Mouse (Mus musculus): ENCODE measurements around the gene Tor1aip2. TPM values are rescaled to one million over a fixed set of nuclear protein-coding genes. Genes with fewer than 3 reads are reported as not detected.
A peak's percentile ranks its signal among the peaks of the same experiment; 100 is the strongest.

The Tor1aip2 gene
- 119 and 121 TPM in 2 replicates for polyA plus RNA-seq (2014; fragmentation: Nextera tagmentation; extraction: Ambion mirVana)

DNA sequence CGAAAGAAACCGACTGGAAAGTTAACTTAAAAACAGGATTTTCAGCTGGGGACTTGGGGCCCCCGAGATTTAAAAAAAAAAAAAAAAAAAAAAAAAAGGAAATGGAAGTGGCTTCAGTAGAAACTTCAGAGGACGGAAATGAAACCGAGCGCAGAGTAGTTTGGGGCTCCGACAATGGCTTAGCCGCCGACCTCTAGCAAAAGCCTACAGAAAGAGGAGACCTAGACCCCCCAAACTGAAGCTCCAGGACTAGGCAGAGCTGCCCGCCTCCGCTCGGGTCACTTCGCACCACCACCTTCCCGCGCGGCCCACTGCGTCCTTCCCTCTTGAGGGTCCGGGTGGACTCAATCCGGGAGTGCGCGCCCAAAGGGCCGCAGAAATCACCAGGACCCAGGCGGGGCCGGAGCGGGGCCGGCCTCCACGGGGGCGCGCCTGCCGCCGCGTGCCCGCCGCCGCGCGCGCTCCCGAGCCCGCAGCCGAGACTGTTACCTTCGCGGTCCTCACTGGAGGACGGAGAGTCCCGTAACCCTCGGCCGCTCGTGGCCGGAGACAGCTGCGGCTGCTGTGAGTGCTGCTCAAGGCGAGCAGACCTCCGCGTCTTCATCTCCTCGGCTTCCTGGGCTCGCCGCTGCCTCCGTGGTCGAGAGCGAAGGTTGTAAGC, at the start of gene Tor1aip2:
TSS of gene Tor1aip2 (plus strand) at position 135 of the 661 bp plus-strand sequence.
- TF ChIP-seq CTCF (IDR thresholded peaks at IDR 0.05; ENCODE audit: low read depth), result no peak
- under 1% methylated on average over 59 of the region's 59 CpGs for WGBS

GRCm38 (mm10) chr1:155987625-155988024, 47.6 kb upstream of the Tor1aip2 start:
- Histone ChIP-seq H3K4me3 (ENCODE audit: low read depth, low read length) (no peak overlapping the region), H3K27ac (ENCODE audit: low read depth) (no peak overlapping the region), H3K36me3 (ENCODE audit: insufficient read depth) (no peaks in the 10 kb centered on the region), H3K9ac (no peak overlapping the region), H3K4me2 (no peak overlapping the region), H3K9me3 (ENCODE audit: low read depth, low read length) (no peaks in the 10 kb centered on the region), H3K4me1 (ENCODE audit: insufficient read depth) (no peaks in the 10 kb centered on the region), H3K27me3 (ENCODE audit: insufficient read depth, low read length) (no peaks in the 10 kb centered on the region)
- WGBS, result 75% methylated on average over 2 of the region's 2 CpGs
- DNase-seq, result no peak
- no peak for ATAC-seq (ENCODE audit: insufficient read depth)
- no peak for TF ChIP-seq CTCF (IDR thresholded peaks at IDR 0.05; ENCODE audit: low read depth)

More for the DNA sequence above, at the start of gene Tor1aip2:
- H3K9ac ChIP-seq, result peak within 1 kb of the TSS; percentile 67
- H3K27ac ChIP-seq (ENCODE audit: low read depth), result peak within 1 kb of the TSS; percentile 100
- H3K9me3 ChIP-seq (ENCODE audit: low read depth, low read length), result no peaks in the 10 kb centered on the region
- DNase-seq (peak; percentile 93), ATAC-seq (ENCODE audit: insufficient read depth) (peak; percentile 89)
- H3K4me2 ChIP-seq, result peak within 1 kb of the TSS; percentile 72
- H3K36me3 ChIP-seq (ENCODE audit: insufficient read depth), result peaks cover 33% of the 10 kb centered on the region
- H3K27me3 ChIP-seq (ENCODE audit: insufficient read depth, low read length), result no peaks in the 10 kb centered on the region
- H3K4me3 ChIP-seq (ENCODE audit: low read depth, low read length), result peak within 1 kb of the TSS; percentile 51
- no peaks in the 10 kb centered on the region for H3K4me1 ChIP-seq (ENCODE audit: insufficient read depth)

GRCm38 (mm10) chr1:155989387-155989786, 45.8 kb upstream of the Tor1aip2 start:
- no peaks in the 10 kb centered on the region for H3K9me3 ChIP-seq (ENCODE audit: low read depth, low read length)
- H3K4me3 ChIP-seq (ENCODE audit: low read depth, low read length), result no peak overlapping the region
- ATAC-seq (ENCODE audit: insufficient read depth), result no peak
- no peak for TF ChIP-seq CTCF (IDR thresholded peaks at IDR 0.05; ENCODE audit: low read depth)
- no peak overlapping the region for H3K27ac ChIP-seq (ENCODE audit: low read depth)
- no peaks in the 10 kb centered on the region for H3K4me1 ChIP-seq (ENCODE audit: insufficient read depth)
- peak; percentile 76 for DNase-seq
- WGBS, result 9% methylated on average over 2 of the region's 2 CpGs
- H3K36me3 ChIP-seq (ENCODE audit: insufficient read depth), result no peaks in the 10 kb centered on the region
- no peaks in the 10 kb centered on the region for H3K27me3 ChIP-seq (ENCODE audit: insufficient read depth, low read length)
- no peak overlapping the region for H3K9ac ChIP-seq
- H3K4me2 ChIP-seq, result no peak overlapping the region

DNA sequence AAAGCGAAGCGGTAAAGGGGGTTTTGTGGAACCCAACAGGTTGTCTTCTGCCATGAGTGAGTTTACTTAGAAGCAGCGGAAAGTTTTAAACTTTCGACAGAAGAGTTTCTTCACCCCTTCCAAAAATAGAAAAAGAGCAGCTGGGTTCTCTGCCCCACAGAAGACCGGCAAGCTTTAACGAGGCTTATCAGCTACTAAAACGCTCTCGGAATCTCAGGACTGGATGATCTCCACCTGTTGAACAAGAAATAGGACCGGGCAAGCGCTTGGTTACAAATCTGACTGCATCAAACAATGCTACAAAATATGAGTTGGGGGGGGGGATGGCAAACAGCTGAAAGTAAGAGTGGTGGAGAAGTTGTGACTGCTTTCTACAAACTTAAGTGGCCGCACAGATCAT, 44.8 kb upstream of the Tor1aip2 start:
- WGBS, result 25% methylated on average over 11 of the region's 11 CpGs
- H3K9ac ChIP-seq, result no peak overlapping the region
- no peaks in the 10 kb centered on the region for H3K27me3 ChIP-seq (ENCODE audit: insufficient read depth, low read length)
- DNase-seq (peak; percentile 19), ATAC-seq (ENCODE audit: insufficient read depth) (no peak)
- no peaks in the 10 kb centered on the region for H3K36me3 ChIP-seq (ENCODE audit: insufficient read depth)
- no peak overlapping the region for H3K27ac ChIP-seq (ENCODE audit: low read depth)
- H3K9me3 ChIP-seq (ENCODE audit: low read depth, low read length), result no peaks in the 10 kb centered on the region
- no peak overlapping the region for H3K4me2 ChIP-seq
- TF ChIP-seq CTCF (IDR thresholded peaks at IDR 0.05; ENCODE audit: low read depth), result no peak
- H3K4me3 ChIP-seq (ENCODE audit: low read depth, low read length), result no peak overlapping the region
- H3K4me1 ChIP-seq (ENCODE audit: insufficient read depth), result no peaks in the 10 kb centered on the region

DNA sequence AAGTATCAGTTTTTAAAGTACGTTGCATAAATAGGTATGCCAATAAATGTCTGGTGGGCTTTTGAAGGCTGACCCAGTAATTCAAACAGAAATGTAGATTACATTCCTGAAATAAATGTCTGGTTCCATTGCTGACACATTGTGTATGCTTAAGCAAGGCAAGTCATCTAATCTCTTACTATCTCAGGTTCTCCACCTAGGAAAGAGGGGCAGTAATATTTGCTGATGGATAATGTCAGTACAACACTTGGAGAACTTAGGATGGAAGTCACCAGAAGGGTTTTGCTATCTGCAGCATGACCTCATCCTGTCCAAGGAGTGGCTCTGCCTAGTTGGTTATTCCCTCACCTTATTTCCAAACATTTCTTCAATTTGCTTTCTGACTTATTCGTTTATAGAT, 40.7 kb upstream of the Tor1aip2 start:
- DNase-seq (no peak), ATAC-seq (ENCODE audit: insufficient read depth) (no peak)
- Histone ChIP-seq H3K9me3 (ENCODE audit: low read depth, low read length) (no peaks in the 10 kb centered on the region), H3K4me1 (ENCODE audit: insufficient read depth) (no peaks in the 10 kb centered on the region), H3K27ac (ENCODE audit: low read depth) (no peak overlapping the region), H3K36me3 (ENCODE audit: insufficient read depth) (no peaks in the 10 kb centered on the region), H3K4me2 (no peak overlapping the region), H3K9ac (no peak overlapping the region), H3K4me3 (ENCODE audit: low read depth, low read length) (no peak overlapping the region), H3K27me3 (ENCODE audit: insufficient read depth, low read length) (no peaks in the 10 kb centered on the region)
- WGBS, result 49% methylated on average over 2 of the region's 2 CpGs
- TF ChIP-seq CTCF (IDR thresholded peaks at IDR 0.05; ENCODE audit: low read depth), result no peak

GRCm38 (mm10) chr1:155995612-155996011, 39.6 kb upstream of the Tor1aip2 start:
- TF ChIP-seq CTCF (IDR thresholded peaks at IDR 0.05; ENCODE audit: low read depth), result no peak
- Histone ChIP-seq H3K4me2 (no peak overlapping the region), H3K27ac (ENCODE audit: low read depth) (no peak overlapping the region), H3K4me3 (ENCODE audit: low read depth, low read length) (no peak overlapping the region), H3K36me3 (ENCODE audit: insufficient read depth) (no peaks in the 10 kb centered on the region), H3K4me1 (ENCODE audit: insufficient read depth) (no peaks in the 10 kb centered on the region), H3K27me3 (ENCODE audit: insufficient read depth, low read length) (no peaks in the 10 kb centered on the region), H3K9me3 (ENCODE audit: low read depth, low read length) (no peaks in the 10 kb centered on the region), H3K9ac (no peak overlapping the region)
- 20% methylated on average over 2 of the region's 2 CpGs for WGBS
- ATAC-seq (ENCODE audit: insufficient read depth), result no peak
- no peak for DNase-seq

- TF ChIP-seq CTCF (IDR thresholded peaks at IDR 0.05; ENCODE audit: low read depth), result no peak
These were observed 32.8 kb upstream of the Tor1aip2 start for GRCm38 (mm10) chr1:156002366-156002765.

More at GRCm38 (mm10) chr1:156002366-156002765, 32.8 kb upstream of the Tor1aip2 start:
- H3K4me3 ChIP-seq (ENCODE audit: low read depth, low read length), result no peak overlapping the region
- no peaks in the 10 kb centered on the region for H3K9me3 ChIP-seq (ENCODE audit: low read depth, low read length)
- DNase-seq (no peak), ATAC-seq (ENCODE audit: insufficient read depth) (no peak)
- 77% methylated on average over 8 of the region's 8 CpGs for WGBS
- no peaks in the 10 kb centered on the region for H3K4me1 ChIP-seq (ENCODE audit: insufficient read depth)
- H3K27me3 ChIP-seq (ENCODE audit: insufficient read depth, low read length), result no peaks in the 10 kb centered on the region
- no peak overlapping the region for H3K9ac ChIP-seq
- peaks cover 29% of the 10 kb centered on the region for H3K36me3 ChIP-seq (ENCODE audit: insufficient read depth)
- H3K27ac ChIP-seq (ENCODE audit: low read depth), result no peak overlapping the region
- no peak overlapping the region for H3K4me2 ChIP-seq
